Mouse (Mus musculus) G1E (cell line): ENCODE measurements at regions not wholly inside any gene's neighbourhood (a gene's known extent, or its start where the extent isn't known, plus 50 kb on each side); places are given as distances from the start of the nearest gene placed in this dataset.

Source experiments
- CTCF ChIP-seq: IDR thresholded peaks from 2 replicates; pipeline ENCODE4 v1.5.1; 2012; ENCODE audit warnings: low read depth, low read length, inconsistent platforms, mixed read lengths
- GATA1 ChIP-seq: IDR thresholded peaks from 2 replicates; pipeline ENCODE4 v1.6.1; 2012; ENCODE audit warnings: borderline replicate concordance, low read length, inconsistent platforms, mixed read lengths
- GATA2 ChIP-seq: IDR thresholded peaks from 2 replicates; pipeline ENCODE4 v1.6.1; 2012; ENCODE audit warnings: low read depth, low read length, inconsistent platforms, borderline replicate concordance
- POLR2AphosphoS5 ChIP-seq: IDR thresholded peaks from 2 replicates; pipeline ENCODE4 v1.6.1; 2012; ENCODE audit warnings: low read depth, low read length, inconsistent platforms; ENCODE audit not compliant: insufficient replicate concordance
- TAL1 ChIP-seq: conservative IDR thresholded peaks from 2 replicates; pipeline ENCODE4 v1.6.1; 2012; ENCODE audit warnings: low read depth, low read length, inconsistent platforms, mixed read lengths

DNA sequence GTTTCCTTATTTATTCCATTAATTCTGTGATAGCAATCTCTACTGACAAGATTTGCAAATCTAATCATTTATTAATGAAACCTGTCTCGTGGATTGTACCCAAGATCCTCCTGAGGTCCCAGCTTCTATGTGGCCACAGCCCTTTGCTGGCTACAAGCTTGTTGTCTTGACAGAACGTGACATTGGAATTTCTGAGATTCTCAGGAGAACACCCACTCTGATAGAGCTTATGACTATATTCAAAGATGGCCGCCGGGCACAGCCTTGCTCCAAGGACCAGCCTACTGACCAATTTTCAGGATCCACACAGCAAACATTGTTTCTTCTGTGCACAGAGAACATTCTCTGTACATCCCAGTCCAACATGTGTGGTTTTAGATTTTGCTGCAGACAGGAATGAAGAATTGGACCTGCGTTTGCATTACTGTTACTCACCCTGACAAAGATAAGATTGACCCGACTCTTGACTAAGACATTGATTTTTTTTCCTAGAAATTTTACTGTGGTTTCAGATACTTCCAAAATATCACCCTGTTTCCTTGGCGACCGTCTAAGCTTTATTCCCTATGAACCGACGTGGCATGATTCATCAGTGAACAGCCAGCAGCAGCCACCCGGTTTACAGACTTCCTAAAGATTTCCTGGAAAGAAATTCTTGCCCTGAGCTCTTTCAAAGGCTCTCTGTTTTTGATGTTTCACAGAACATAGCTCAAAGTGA is 65.9 kb upstream of the Klf7 start:
- TF ChIP-seq CTCF (no peak), GATA1 (no peak), TAL1 (no peak), GATA2 (no peak), POLR2AphosphoS5 (no peak)
